In genomic region chr14:51738411-51739149, GRCm38 (mm10) we compare ENCODE assay signal across 10 mouse cellular contexts. TPM values are rescaled to one million over a fixed set of nuclear protein-coding genes. Genes with fewer than 3 reads are reported as not detected.
DNase-seq lines count a peak whose midpoint lies in the region; ATAC-seq and TF ChIP-seq lines count a peak whose summit lies in the region.
"Had no signal": no experiment of that assay in that cellular context is flagged by ENCODE, and none has a peak within 500 bp of the region (broad histone marks: within the 10 kb centered on the region; RNA-seq: fewer than 3 reads in every experiment).

No protein-coding gene starts in this region.

- H3K4me1 ChIP-seq in heart, postnatal 0 days (ENCODE audit: control insufficient read depth, insufficient read depth): peaks cover 7% of the 10 kb centered on the region; the same call in 1 of the 2 replicates
- no peaks in the 10 kb centered on the region for H3K4me1 ChIP-seq in heart, adult 2 months (ENCODE audit: control insufficient read depth, insufficient read depth, low read length)
- no peaks in the 10 kb centered on the region for H3K4me1 ChIP-seq in embryonic facial prominence, embryonic 11.5 days (ENCODE audit: control insufficient read depth, insufficient read depth, low read length)
- H3K4me1 ChIP-seq in intestine, embryonic 15.5 days (replicated peaks): peaks cover 9% of the 10 kb centered on the region; the same call in 1 of the 2 replicates
- peaks cover 25% of the 10 kb centered on the region for H3K4me1 ChIP-seq in midbrain, embryonic 15.5 days

- 0 out of 2 replicates have a peak overlapping the region, but pooled peaks have one; percentile 13 for H3K4me3 ChIP-seq in heart, postnatal 0 days (ENCODE audit: low read depth, low read length)
- H3K4me3 ChIP-seq in heart, adult 2 months: no peak overlapping the region
- H3K4me3 ChIP-seq in embryonic facial prominence, embryonic 11.5 days (ENCODE audit: low read depth, low read length): no peak overlapping the region
- no peak overlapping the region for H3K4me3 ChIP-seq in intestine, embryonic 15.5 days (replicated peaks)
- peak overlapping the region; percentile 31 for H3K4me3 ChIP-seq in midbrain, embryonic 15.5 days

- H3K36me3 ChIP-seq in heart, postnatal 0 days (replicated peaks; ENCODE audit: control insufficient read depth, insufficient read depth, low read length): no peaks in the 10 kb centered on the region
- no peaks in the 10 kb centered on the region for H3K36me3 ChIP-seq in heart, adult 2 months (ENCODE audit: control insufficient read depth, insufficient read depth, low read length)
- H3K36me3 ChIP-seq in embryonic facial prominence, embryonic 11.5 days (replicated peaks; ENCODE audit: control insufficient read depth, insufficient read depth, low read depth, low read length): no peaks in the 10 kb centered on the region
- no peaks in the 10 kb centered on the region for H3K36me3 ChIP-seq in intestine, embryonic 15.5 days
- H3K36me3 ChIP-seq in midbrain, embryonic 15.5 days (replicated peaks): no peaks in the 10 kb centered on the region
- H3K36me3 ChIP-seq: G1E had no signal

- no peak overlapping the region for H3K9ac ChIP-seq in heart, postnatal 0 days (replicated peaks; ENCODE audit: low read depth, low read length)
- no peak overlapping the region for H3K9ac ChIP-seq in heart, adult 2 months (ENCODE audit: low read depth, low read length)
- no peak overlapping the region for H3K9ac ChIP-seq in embryonic facial prominence, embryonic 11.5 days (replicated peaks; ENCODE audit: low read length)
- no peak overlapping the region for H3K9ac ChIP-seq in intestine, embryonic 15.5 days
- H3K9ac ChIP-seq in midbrain, embryonic 15.5 days: no peak overlapping the region

- no peaks in the 10 kb centered on the region for H3K9me3 ChIP-seq in heart, postnatal 0 days (replicated peaks; ENCODE audit: control insufficient read depth, low read length)
- H3K9me3 ChIP-seq in embryonic facial prominence, embryonic 11.5 days (replicated peaks; ENCODE audit: control insufficient read depth, low read length): no peaks in the 10 kb centered on the region
- no peaks in the 10 kb centered on the region for H3K9me3 ChIP-seq in intestine, embryonic 15.5 days
- no peaks in the 10 kb centered on the region for H3K9me3 ChIP-seq in midbrain, embryonic 15.5 days
- H3K9me3 ChIP-seq: G1E had no signal

- 3% methylated on average over 29 of the region's 29 CpGs for WGBS in heart, postnatal 0 days
- 4% methylated on average over 29 of the region's 29 CpGs for WGBS in heart, adult 2 months
- 1% methylated on average over 29 of the region's 29 CpGs for WGBS in embryonic facial prominence, embryonic 11.5 days
- 4% methylated on average over 29 of the region's 29 CpGs for WGBS in intestine, embryonic 15.5 days
- WGBS in midbrain, embryonic 15.5 days: 3% methylated on average over 29 of the region's 29 CpGs

- no peaks in the 10 kb centered on the region for H3K79me2 ChIP-seq in heart, adult 2 months (replicated peaks; ENCODE audit: control insufficient read depth, insufficient read depth, low read length)

- H3K27ac ChIP-seq in heart, postnatal 0 days (ENCODE audit: low read depth): no peak overlapping the region
- H3K27ac ChIP-seq in heart, adult 2 months: no peak overlapping the region
- no peak overlapping the region for H3K27ac ChIP-seq in embryonic facial prominence, embryonic 11.5 days (replicated peaks; ENCODE audit: low read depth, low read length)
- H3K27ac ChIP-seq in intestine, embryonic 15.5 days: no peak overlapping the region
- H3K27ac ChIP-seq in midbrain, embryonic 15.5 days: no peak overlapping the region

- no peak for DNase-seq in heart, postnatal 0 days (ENCODE audit: low spot score)
- no peak for DNase-seq in heart, adult 2 months
- DNase-seq in embryonic facial prominence, embryonic 11.5 days (ENCODE audit: low spot score): peak; percentile 17
- no peak for DNase-seq in T-cell, adult 2 months (ENCODE audit: low spot score)
- DNase-seq in kidney, adult 8-10 months: no peak
- DNase-seq in c-Kit-positive CD71-positive TER-119-positive erythroid progenitor cells, embryonic 14.5 days (ENCODE audit: low spot score): no peak

- no peak for TF ChIP-seq EP300 in heart, postnatal 0 days (IDR thresholded peaks at IDR 0.05; ENCODE audit: low read depth)
- TF ChIP-seq EP300 in heart, adult 2 months (IDR thresholded peaks at IDR 0.05; ENCODE audit: insufficient read depth, low read depth, low read length): no peak

- ATAC-seq in heart, postnatal 0 days (ENCODE audit: insufficient read depth, low read depth): no peak
- ATAC-seq in embryonic facial prominence, embryonic 11.5 days (replicated peaks; ENCODE audit: insufficient number of reproducible peaks, low FRiP score, low TSS enrichment, low read depth): no peak
- no peak for ATAC-seq in intestine, embryonic 15.5 days
- peak; percentile 52; the same call in 1 of the 2 replicates for ATAC-seq in midbrain, embryonic 15.5 days (replicated peaks)

- no peak for TF ChIP-seq POLR2A in heart, adult 2 months (IDR thresholded peaks at IDR 0.05; ENCODE audit: insufficient read depth, low read depth, low read length)

- peak overlapping the region; percentile 38; the same call in 1 of the 2 replicates for H3K4me2 ChIP-seq in heart, postnatal 0 days (ENCODE audit: low read depth, low read length)
- peak overlapping the region; percentile 23 for H3K4me2 ChIP-seq in embryonic facial prominence, embryonic 11.5 days (ENCODE audit: low read depth, low read length)
- H3K4me2 ChIP-seq in intestine, embryonic 15.5 days (replicated peaks): peak overlapping the region; percentile 40
- peak overlapping the region; percentile 68 for H3K4me2 ChIP-seq in midbrain, embryonic 15.5 days

- peaks cover 43% of the 10 kb centered on the region for H3K27me3 ChIP-seq in heart, postnatal 0 days (ENCODE audit: control insufficient read depth, insufficient read depth, low read length)
- peaks cover 11% of the 10 kb centered on the region for H3K27me3 ChIP-seq in heart, adult 2 months (ENCODE audit: control insufficient read depth, insufficient read depth, low read length)
- H3K27me3 ChIP-seq in embryonic facial prominence, embryonic 11.5 days (ENCODE audit: control insufficient read depth, insufficient read depth, low read length): peaks cover 32% of the 10 kb centered on the region
- peaks cover 38% of the 10 kb centered on the region for H3K27me3 ChIP-seq in intestine, embryonic 15.5 days (replicated peaks)
- H3K27me3 ChIP-seq in midbrain, embryonic 15.5 days (replicated peaks): peaks cover 46% of the 10 kb centered on the region

- TF ChIP-seq CTCF in heart, postnatal 0 days (IDR thresholded peaks at IDR 0.05; ENCODE audit: low read depth): no peak
- TF ChIP-seq CTCF in heart, adult 2 months (IDR thresholded peaks at IDR 0.05): no peak

- intact Hi-C loops in heart, adult 2 months (cut with DNase I): no loop called here

RNA-seq across cellular contexts. Expression of gene Gm5800, which starts 21.6 kb away (rescaled TPM):
- total RNA-seq in heart, postnatal 0 days (2014; rRNA removed; ENCODE audit: low replicate concordance): not detected in 2 replicates
- polyA plus RNA-seq in heart, postnatal 0 days (2015; fragmentation: Nextera tagmentation; extraction: Ambion mirVana): not detected in 2 replicates
- not detected for total RNA-seq in heart, adult 2 months (2021)
- polyA plus RNA-seq in heart, adult 2 months (2012; rRNA removed): not detected in 2 replicates
- not detected in 2 replicates for polyA plus RNA-seq in embryonic facial prominence, embryonic 11.5 days (2014; fragmentation: Nextera tagmentation; extraction: Ambion mirVana)
- not detected in 2 replicates for polyA plus RNA-seq in intestine, embryonic 15.5 days (2015; fragmentation: Nextera tagmentation; extraction: Ambion mirVana)
- polyA plus RNA-seq in midbrain, embryonic 15.5 days (2015; fragmentation: Nextera tagmentation; extraction: Ambion mirVana): not detected in 2 replicates
- total RNA-seq: G1E had no signal
- polyA plus RNA-seq: G1E; small intestine, adult 2 months had no signal

RNA-seq across cellular contexts. Expression of gene Ang4, which starts 34.8 kb away (rescaled TPM):
- not detected in 2 replicates for total RNA-seq in heart, postnatal 0 days (2014; rRNA removed; ENCODE audit: low replicate concordance)
- polyA plus RNA-seq in heart, postnatal 0 days (2015; fragmentation: Nextera tagmentation; extraction: Ambion mirVana): not detected in 2 replicates
- total RNA-seq in heart, adult 2 months (2021): not detected
- not detected in 2 replicates for polyA plus RNA-seq in heart, adult 2 months (2012; rRNA removed)
- polyA plus RNA-seq in embryonic facial prominence, embryonic 11.5 days (2014; fragmentation: Nextera tagmentation; extraction: Ambion mirVana): not detected in 2 replicates
- 2.9 and 3.5 TPM in 2 replicates for polyA plus RNA-seq in intestine, embryonic 15.5 days (2015; fragmentation: Nextera tagmentation; extraction: Ambion mirVana)
- not detected in 2 replicates for polyA plus RNA-seq in midbrain, embryonic 15.5 days (2015; fragmentation: Nextera tagmentation; extraction: Ambion mirVana)
- polyA plus RNA-seq: G1E had no signal

RNA-seq across cellular contexts. Expression of gene Gm17079, which starts 43.3 kb away (rescaled TPM):
- total RNA-seq in heart, postnatal 0 days (2014; rRNA removed; ENCODE audit: low replicate concordance): not detected in 2 replicates
- polyA plus RNA-seq in heart, postnatal 0 days (2015; fragmentation: Nextera tagmentation; extraction: Ambion mirVana): not detected in 2 replicates
- not detected for total RNA-seq in heart, adult 2 months (2021)
- not detected in 2 replicates for polyA plus RNA-seq in heart, adult 2 months (2012; rRNA removed)
- polyA plus RNA-seq in embryonic facial prominence, embryonic 11.5 days (2014; fragmentation: Nextera tagmentation; extraction: Ambion mirVana): not detected in 2 replicates
- polyA plus RNA-seq in intestine, embryonic 15.5 days (2015; fragmentation: Nextera tagmentation; extraction: Ambion mirVana): not detected in 2 replicates
- not detected in 2 replicates for polyA plus RNA-seq in midbrain, embryonic 15.5 days (2015; fragmentation: Nextera tagmentation; extraction: Ambion mirVana)
- polyA plus RNA-seq: G1E; small intestine, adult 2 months had no signal

Comparison
In these comparisons a context has a peak if more than half of its experiments do, and no peak if none do; other contexts are left out.
1. H3K4me3 ChIP-seq: peak in heart, postnatal 0 days (single experiment) and midbrain, embryonic 15.5 days (single experiment); none in heart, adult 2 months (single experiment), embryonic facial prominence, embryonic 11.5 days (single experiment) and intestine, embryonic 15.5 days (single experiment).
2. Peak in every context shown above with its lines, with median percentiles within 50 percentile points of each other: H3K4me2 ChIP-seq.